Mouse (Mus musculus): ENCODE data around the gene Retreg2. TPM values are rescaled to one million over a fixed set of nuclear protein-coding genes. Genes with fewer than 3 reads are reported as not detected.

Retreg2 gene
- polyA plus RNA-seq, 1 experiment from 2014 or later, result 96.0 TPM

Other genes starting within 250 kb of the Retreg2 start
- not detected in 2 replicates for gene Cryba2, start 249.6 kb upstream of the Retreg2 start, polyA plus RNA-seq (2016; fragmentation: Nextera tagmentation; extraction: Ambion mirVana)
- 0.08 TPM in 1 of 2 replicates, not detected in the other for gene Cfap65, start 207.2 kb upstream of the Retreg2 start, polyA plus RNA-seq (2016; fragmentation: Nextera tagmentation; extraction: Ambion mirVana)
- gene Ihh, start 191.1 kb upstream of the Retreg2 start, polyA plus RNA-seq (2016; fragmentation: Nextera tagmentation; extraction: Ambion mirVana), result 0.24 and 0.28 TPM in 2 replicates
- 10.7 and 11.5 TPM in 2 replicates for gene Nhej1, start 17.6 kb upstream of the Retreg2 start, polyA plus RNA-seq (2016; fragmentation: Nextera tagmentation; extraction: Ambion mirVana)
- gene Slc23a3, start 8.9 kb upstream of the Retreg2 start, polyA plus RNA-seq (2016; fragmentation: Nextera tagmentation; extraction: Ambion mirVana), result not detected in 2 replicates
- 70.0 and 72.3 TPM in 2 replicates for gene Cnppd1, start 67 bp upstream of the Retreg2 start, polyA plus RNA-seq (2016; fragmentation: Nextera tagmentation; extraction: Ambion mirVana)
- gene Zfand2b, start 25.9 kb downstream of the Retreg2 start, polyA plus RNA-seq (2016; fragmentation: Nextera tagmentation; extraction: Ambion mirVana), result 37.8 and 38.5 TPM in 2 replicates
- 37.8 and 39.1 TPM in 2 replicates for gene Abcb6, start 37.6 kb downstream of the Retreg2 start, polyA plus RNA-seq (2016; fragmentation: Nextera tagmentation; extraction: Ambion mirVana)
- 22.2 and 25.2 TPM in 2 replicates for gene Ankzf1, start 49.4 kb downstream of the Retreg2 start, polyA plus RNA-seq (2016; fragmentation: Nextera tagmentation; extraction: Ambion mirVana)
- gene Atg9a, start 49.4 kb downstream of the Retreg2 start, polyA plus RNA-seq (2016; fragmentation: Nextera tagmentation; extraction: Ambion mirVana), result 41.0 and 41.5 TPM in 2 replicates
- gene Glb1l, start 68.0 kb downstream of the Retreg2 start, polyA plus RNA-seq (2016; fragmentation: Nextera tagmentation; extraction: Ambion mirVana), result 17.0 and 18.2 TPM in 2 replicates
- 136 and 143 TPM in 2 replicates for gene Stk16, start 68.1 kb downstream of the Retreg2 start, polyA plus RNA-seq (2016; fragmentation: Nextera tagmentation; extraction: Ambion mirVana)
- gene Tuba4a, start 77.1 kb downstream of the Retreg2 start, polyA plus RNA-seq (2016; fragmentation: Nextera tagmentation; extraction: Ambion mirVana), result 9.4 and 11.9 TPM in 2 replicates
- gene A630095N17Rik, start 89.3 kb downstream of the Retreg2 start, polyA plus RNA-seq (2016; fragmentation: Nextera tagmentation; extraction: Ambion mirVana), result not detected in 2 replicates
- 49.6 and 54.9 TPM in 2 replicates for gene Dnajb2, start 93.6 kb downstream of the Retreg2 start, polyA plus RNA-seq (2016; fragmentation: Nextera tagmentation; extraction: Ambion mirVana)
- gene Ptprn, start 121.7 kb downstream of the Retreg2 start, polyA plus RNA-seq (2016; fragmentation: Nextera tagmentation; extraction: Ambion mirVana), result 13.8 and 15.0 TPM in 2 replicates
- gene Resp18, start 135.6 kb downstream of the Retreg2 start, polyA plus RNA-seq (2016; fragmentation: Nextera tagmentation; extraction: Ambion mirVana), result 61.9 and 69.5 TPM in 2 replicates
- gene Dnpep, start 175.2 kb downstream of the Retreg2 start, polyA plus RNA-seq (2016; fragmentation: Nextera tagmentation; extraction: Ambion mirVana), result 193 and 201 TPM in 2 replicates
- 9.3 and 12.7 TPM in 2 replicates for gene Des, start 217.6 kb downstream of the Retreg2 start, polyA plus RNA-seq (2016; fragmentation: Nextera tagmentation; extraction: Ambion mirVana)
- 15.8 and 17.1 TPM in 2 replicates for gene Speg, start 232.5 kb downstream of the Retreg2 start, polyA plus RNA-seq (2016; fragmentation: Nextera tagmentation; extraction: Ambion mirVana)

All from neural tube, embryonic 12.5 days (tissue).